ENCODE assay signal across 12 mouse cellular contexts in the genomic region with DNA sequence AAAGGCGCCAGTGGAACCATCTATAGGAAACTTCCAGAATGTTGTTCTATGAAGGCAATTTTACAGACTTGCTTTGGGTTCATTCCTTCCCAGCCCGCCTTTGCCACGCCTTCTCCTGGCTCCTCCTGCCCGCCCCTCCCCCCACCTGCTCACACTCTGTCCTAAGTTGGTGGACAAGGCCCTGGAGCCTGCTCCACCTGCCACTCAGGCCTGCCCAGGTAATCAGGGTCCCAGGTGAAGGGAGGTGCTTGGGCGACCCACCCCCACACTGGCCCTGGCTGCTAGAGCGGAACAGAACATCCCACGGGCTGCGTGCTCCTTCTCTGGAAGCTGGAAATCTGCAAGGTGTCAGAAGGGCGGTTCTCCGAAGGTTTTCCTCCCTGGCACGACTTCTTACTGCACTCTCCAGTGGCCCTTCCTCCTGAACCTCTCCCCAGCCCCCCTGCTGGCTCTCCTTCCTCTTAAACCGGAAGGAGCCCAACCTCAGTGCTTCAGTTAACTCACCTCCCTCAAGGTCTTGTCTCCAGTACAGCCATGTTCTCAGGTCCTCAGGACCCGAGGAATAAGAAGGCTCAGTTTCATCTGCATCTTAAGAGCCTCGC. TPM values are rescaled to one million over a fixed set of nuclear protein-coding genes. Genes with fewer than 3 reads are reported as not detected.
A peak's percentile ranks its signal among the peaks of the same experiment; 100 is the strongest.
DNase-seq lines count a peak whose midpoint lies in the region; ATAC-seq and TF ChIP-seq lines count a peak whose summit lies in the region.
"Had no signal": no experiment of that assay in that cellular context is flagged by ENCODE, and none has a peak within 500 bp of the region (broad histone marks: within the 10 kb centered on the region; RNA-seq: fewer than 3 reads in every experiment).

No protein-coding gene starts in this region.

- peak overlapping the region; percentile 27 for H3K4me2 ChIP-seq in heart, embryonic 11.5 days
- H3K4me2 ChIP-seq: heart, embryonic 12.5 days had no signal

- H3K27ac ChIP-seq in heart, embryonic 11.5 days (ENCODE audit: low read depth, low read length): no peak overlapping the region
- H3K27ac ChIP-seq in embryonic facial prominence, embryonic 10.5 days (replicated peaks): peak overlapping the region; percentile 48; the same call in 1 of the 2 replicates
- H3K27ac ChIP-seq in cerebellum, adult 2 months (ENCODE audit: insufficient read depth, low read length): no peak overlapping the region

- no peaks in the 10 kb centered on the region for H3K36me3 ChIP-seq in heart, embryonic 11.5 days (ENCODE audit: control insufficient read depth, insufficient read depth, low read length)
- H3K36me3 ChIP-seq in embryonic facial prominence, embryonic 10.5 days (replicated peaks): no peaks in the 10 kb centered on the region
- H3K36me3 ChIP-seq: heart, embryonic 12.5 days had no signal

- H3K27me3 ChIP-seq in heart, embryonic 11.5 days (ENCODE audit: control insufficient read depth, insufficient read depth, low read length): no peaks in the 10 kb centered on the region
- no peaks in the 10 kb centered on the region for H3K27me3 ChIP-seq in embryonic facial prominence, embryonic 10.5 days (replicated peaks; ENCODE audit: low read depth, poor library complexity, severe bottlenecking)
- H3K27me3 ChIP-seq in cerebellum, adult 2 months (ENCODE audit: control insufficient read depth, insufficient read depth, low read length): no peaks in the 10 kb centered on the region
- H3K27me3 ChIP-seq: heart, embryonic 12.5 days had no signal

- TF ChIP-seq CTCF in cerebellum, adult 2 months (IDR thresholded peaks at IDR 0.05; ENCODE audit: borderline replicate concordance, insufficient read depth, low read depth, low read length): no peak

- 31% methylated on average over 14 of the region's 14 CpGs for WGBS in heart, embryonic 11.5 days (ENCODE audit: insufficient replicate concordance)
- 38% methylated on average over 14 of the region's 14 CpGs for whole genome bisulfite sequencing in embryonic facial prominence, embryonic 10.5 days
- 45% methylated on average over 14 of the region's 14 CpGs for WGBS in cerebellum, adult 2 months

- H3K9me3 ChIP-seq in heart, embryonic 11.5 days (replicated peaks; ENCODE audit: control insufficient read depth, low read length): 0 out of 2 replicates have a peak, but pooled peaks cover 2% of the 10 kb centered on the region
- H3K9me3 ChIP-seq in embryonic facial prominence, embryonic 10.5 days: 0 out of 2 replicates have a peak, but pooled peaks cover 4% of the 10 kb centered on the region

- peaks cover 5% of the 10 kb centered on the region for H3K4me1 ChIP-seq in heart, embryonic 11.5 days (ENCODE audit: control insufficient read depth, insufficient read depth, low read length)
- H3K4me1 ChIP-seq in embryonic facial prominence, embryonic 10.5 days: peaks cover 11% of the 10 kb centered on the region
- H3K4me1 ChIP-seq in cerebellum, adult 2 months (ENCODE audit: control insufficient read depth, insufficient read depth, low read length): no peaks in the 10 kb centered on the region

- H3K4me3 ChIP-seq in heart, embryonic 11.5 days (ENCODE audit: low read depth, low read length): no peak overlapping the region
- 0 out of 2 replicates have a peak overlapping the region, but pooled peaks have one; percentile 5 for H3K4me3 ChIP-seq in embryonic facial prominence, embryonic 10.5 days
- no peak overlapping the region for H3K4me3 ChIP-seq in cerebellum, adult 2 months (replicated peaks; ENCODE audit: insufficient read depth, low read depth, low read length)
- H3K4me3 ChIP-seq: heart, embryonic 12.5 days had no signal

- no peak for DNase-seq in heart, adult 8-10 months (ENCODE audit: low spot score)
- DNase-seq in embryonic facial prominence, embryonic 10.5 days (ENCODE audit: low spot score): peak; percentile 48
- peak; percentile 21 to 55 for DNase-seq in kidney, postnatal 25 days
- DNase-seq in lung, postnatal 4 days: peak; percentile 46 to 50
- DNase-seq in cerebellum, adult 2 months: no peak
- DNase-seq in T-cell, adult 2 months (ENCODE audit: low spot score): no peak
- DNase-seq: adrenal gland, postnatal 36 days; right cerebral cortex, adult 18-20 months had no signal

- no peak overlapping the region for H3K9ac ChIP-seq in heart, embryonic 11.5 days (ENCODE audit: low read depth, low read length)
- H3K9ac ChIP-seq: heart, embryonic 12.5 days had no signal

- ATAC-seq in heart, embryonic 11.5 days (replicated peaks; ENCODE audit: insufficient number of reproducible peaks, low FRiP score, low TSS enrichment): no peak
- no peak for ATAC-seq in activated CD4-positive, CD25-positive, alpha-beta regulatory T cell, adult 4 months
- ATAC-seq: midbrain, embryonic 16.5 days had no signal

- no peak for TF ChIP-seq POLR2A in cerebellum, adult 2 months (IDR thresholded peaks at IDR 0.05; ENCODE audit: borderline replicate concordance, insufficient read depth, low read length)

RNA-seq across cellular contexts. Expression of a gene that starts 18.7 kb away (rescaled TPM):
- polyA plus RNA-seq in heart, embryonic 11.5 days (2014; fragmentation: Nextera tagmentation; extraction: Ambion mirVana): 4.5 and 4.7 TPM in 2 replicates
- total RNA-seq in heart, adult 8-10 months (2022): 10 to 100 TPM; 15.8 to 19.1 (median 18.9) TPM
- polyA plus RNA-seq in embryonic facial prominence, embryonic 10.5 days (2016; fragmentation: Nextera tagmentation; extraction: Ambion mirVana): 2.5 TPM in 2 replicates
- 10 to 100 TPM; 21.1 to 22.6 TPM for polyA plus RNA-seq in activated CD4-positive, CD25-positive, alpha-beta regulatory T cell, adult 4 months (2017; shearing (Covaris generic))
- 27.9 and 28.2 TPM in 2 replicates for polyA plus RNA-seq in cerebellum, adult 2 months (2012; rRNA removed)

RNA-seq across cellular contexts. Expression of a gene that starts 43.8 kb away (rescaled TPM):
- polyA plus RNA-seq in heart, embryonic 11.5 days (2014; fragmentation: Nextera tagmentation; extraction: Ambion mirVana): 84.3 and 93.6 TPM in 2 replicates
- 100 to 1,000 TPM in 1 of 4 experiments, 10 to 100 TPM in 3; 77.3 to 126 (median 92.3) TPM for total RNA-seq in heart, adult 8-10 months (2022)
- polyA plus RNA-seq in embryonic facial prominence, embryonic 10.5 days (2016; fragmentation: Nextera tagmentation; extraction: Ambion mirVana): 5.5 and 5.7 TPM in 2 replicates
- 1 to 10 TPM; 3.9 to 8.1 TPM for polyA plus RNA-seq in activated CD4-positive, CD25-positive, alpha-beta regulatory T cell, adult 4 months (2017; shearing (Covaris generic))
- polyA plus RNA-seq in cerebellum, adult 2 months (2012; rRNA removed): 33.3 TPM in 2 replicates

RNA-seq across cellular contexts. Expression of a gene that starts 53.1 kb away (rescaled TPM):
- 350 and 393 TPM in 2 replicates for polyA plus RNA-seq in heart, embryonic 11.5 days (2014; fragmentation: Nextera tagmentation; extraction: Ambion mirVana)
- 100 to 1,000 TPM; 126 to 181 (median 148) TPM for total RNA-seq in heart, adult 8-10 months (2022)
- polyA plus RNA-seq in embryonic facial prominence, embryonic 10.5 days (2016; fragmentation: Nextera tagmentation; extraction: Ambion mirVana): 513 and 534 TPM in 2 replicates
- 100 to 1,000 TPM; 278 to 593 TPM for polyA plus RNA-seq in activated CD4-positive, CD25-positive, alpha-beta regulatory T cell, adult 4 months (2017; shearing (Covaris generic))
- polyA plus RNA-seq in cerebellum, adult 2 months (2012; rRNA removed): 254 and 260 TPM in 2 replicates

Comparison
In these comparisons a context has a peak if more than half of its experiments do, and no peak if none do; other contexts are left out.
1. DNase-seq: peak in embryonic facial prominence, embryonic 10.5 days (single experiment), kidney, postnatal 25 days (2 of 2) and lung, postnatal 4 days (2 of 2); none in heart, adult 8-10 months (single experiment), cerebellum, adult 2 months (0 of 2) and T-cell, adult 2 months (single experiment).